Mouse (Mus musculus): ENCODE data around the gene Abcb11. TPM values are rescaled to one million over a fixed set of nuclear protein-coding genes. Genes with fewer than 3 reads are reported as not detected.
"Not testable (repeated sequence)": the region's sequence is repeated elsewhere in the genome, so short reads cannot be mapped to it uniquely, and the experiment has no call there.

Abcb11 gene
- 0.11 and 0.17 TPM in 2 replicates for polyA plus RNA-seq (2015; fragmentation: Nextera tagmentation; extraction: Ambion mirVana)

DNA sequence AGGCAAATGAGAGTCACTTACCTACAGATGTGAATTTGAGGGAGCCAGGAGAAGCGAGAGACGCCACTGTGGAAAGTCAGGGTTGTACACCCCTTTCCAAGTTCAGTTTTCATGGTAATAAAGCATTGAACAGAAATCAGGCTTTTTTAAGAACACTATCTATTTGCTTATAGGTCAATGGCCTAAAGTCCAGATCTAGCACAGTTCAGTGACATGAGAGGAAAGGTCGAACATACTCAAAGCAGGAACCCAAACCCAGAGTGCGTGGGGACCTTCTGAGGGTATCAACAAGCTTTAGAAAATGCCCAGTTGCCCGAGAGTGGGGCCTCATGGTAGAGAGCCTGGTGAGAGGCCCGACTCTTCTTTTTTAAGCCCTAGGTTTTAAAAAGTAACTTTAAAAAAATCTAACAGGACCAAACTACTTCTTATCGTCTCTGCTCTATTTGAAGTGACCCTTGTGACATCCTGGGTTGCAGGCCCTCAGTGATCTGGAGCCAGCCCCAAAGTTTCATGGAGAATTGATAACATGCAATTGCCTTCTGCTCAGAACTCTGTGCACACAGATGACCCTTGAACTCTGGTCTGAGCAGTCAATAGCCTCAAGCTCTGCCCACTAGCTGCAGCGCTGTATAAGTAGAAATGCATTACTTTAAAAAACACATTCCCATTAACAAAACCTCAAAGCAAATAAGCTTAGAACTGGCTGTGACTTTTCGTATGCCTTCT is at the start of gene Abcb11:
Gene Abcb11 (minus strand): TSS at position 121 of the 726 bp plus-strand sequence.
- H3K27me3 ChIP-seq (replicated peaks), result no peaks in the 10 kb centered on the region
- no peak within 1 kb of the TSS for H3K4me3 ChIP-seq (replicated peaks)
- no peaks in the 10 kb centered on the region for H3K4me1 ChIP-seq
- WGBS, result 92% methylated on average over 9 of the region's 9 CpGs
- no peak within 1 kb of the TSS for H3K4me2 ChIP-seq
- H3K27ac ChIP-seq (replicated peaks), result no peak within 1 kb of the TSS
- H3K9me3 ChIP-seq (replicated peaks), result no peaks in the 10 kb centered on the region
- no peak for ATAC-seq (ENCODE audit: low FRiP score)
- no peak within 1 kb of the TSS for H3K9ac ChIP-seq (replicated peaks)
- H3K36me3 ChIP-seq, result no peaks in the 10 kb centered on the region

DNA sequence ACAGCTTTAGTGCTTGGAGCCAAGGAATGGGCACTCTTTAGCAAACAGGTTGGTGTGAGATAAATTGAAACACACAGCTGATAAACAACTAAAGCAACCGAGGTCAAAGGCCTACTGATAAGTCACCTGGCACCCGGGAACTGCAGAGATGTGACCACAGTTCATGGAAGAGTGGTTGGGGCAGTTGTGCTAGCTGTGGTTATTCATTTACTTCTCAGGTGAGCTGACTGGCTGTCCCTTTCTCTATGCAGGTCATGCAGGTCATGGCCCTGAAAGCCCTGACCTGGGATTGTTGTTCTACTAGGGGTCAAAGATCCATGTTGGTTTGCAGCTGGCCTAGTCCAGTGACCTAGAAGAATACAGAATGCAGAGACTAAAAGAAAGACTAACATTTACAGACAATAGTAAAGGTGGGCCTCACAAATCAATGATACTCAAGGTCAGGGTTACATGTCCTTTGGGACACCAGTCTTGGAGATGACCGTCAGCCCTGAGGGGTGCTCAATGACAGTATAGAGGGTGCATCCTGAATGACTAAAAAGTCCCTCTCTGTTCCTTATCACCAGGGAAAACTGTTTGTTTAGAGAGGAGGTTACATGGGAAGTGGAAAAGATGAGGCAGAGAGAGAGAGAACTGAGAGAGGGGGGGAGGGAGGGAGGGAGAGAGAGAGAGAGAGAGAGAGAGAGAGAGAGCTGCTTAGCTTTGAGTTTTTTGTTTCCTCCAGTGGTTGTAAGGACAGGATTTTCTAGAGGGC is 43.9 kb upstream of the Abcb11 start:
- no peaks in the 10 kb centered on the region for H3K9me3 ChIP-seq (replicated peaks)
- no peaks in the 10 kb centered on the region for H3K27me3 ChIP-seq (replicated peaks)
- ATAC-seq (ENCODE audit: low FRiP score), result no peak
- 93% methylated on average over 3 of the region's 3 CpGs for WGBS
- no peak overlapping the region for H3K4me2 ChIP-seq
- no peak overlapping the region for H3K9ac ChIP-seq (replicated peaks)
- no peak overlapping the region for H3K27ac ChIP-seq (replicated peaks)
- H3K4me3 ChIP-seq (replicated peaks), result no peak overlapping the region
- no peaks in the 10 kb centered on the region for H3K36me3 ChIP-seq
- H3K4me1 ChIP-seq, result no peaks in the 10 kb centered on the region

DNA sequence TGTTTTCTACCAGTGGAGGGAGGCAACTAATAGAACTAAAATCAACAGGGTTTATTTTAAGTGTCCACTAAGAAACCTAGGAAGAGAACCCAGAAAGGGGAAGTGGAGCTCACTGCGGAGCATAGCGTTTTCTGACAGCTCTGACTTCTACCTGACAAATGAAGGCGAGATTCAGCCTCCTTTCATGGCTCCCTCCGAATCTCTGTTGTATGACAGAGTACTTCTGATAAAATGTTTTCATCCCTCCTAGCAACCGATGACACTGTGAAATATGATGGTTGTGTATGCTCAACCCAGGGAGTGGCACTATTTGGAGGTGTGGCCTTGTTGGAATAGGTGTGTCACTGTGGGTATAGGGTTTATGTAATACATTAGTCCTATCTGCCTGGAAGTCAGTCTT is 40.4 kb upstream of the Abcb11 start:
- Histone ChIP-seq H3K4me3 (replicated peaks) (no peak overlapping the region), H3K27ac (replicated peaks) (no peak overlapping the region), H3K36me3 (no peaks in the 10 kb centered on the region), H3K9ac (replicated peaks) (no peak overlapping the region), H3K9me3 (replicated peaks) (no peaks in the 10 kb centered on the region), H3K4me2 (no peak overlapping the region), H3K4me1 (no peaks in the 10 kb centered on the region), H3K27me3 (replicated peaks) (no peaks in the 10 kb centered on the region)
- ATAC-seq (ENCODE audit: low FRiP score), result no peak
- WGBS, result 86% methylated on average over 5 of the region's 5 CpGs

DNA sequence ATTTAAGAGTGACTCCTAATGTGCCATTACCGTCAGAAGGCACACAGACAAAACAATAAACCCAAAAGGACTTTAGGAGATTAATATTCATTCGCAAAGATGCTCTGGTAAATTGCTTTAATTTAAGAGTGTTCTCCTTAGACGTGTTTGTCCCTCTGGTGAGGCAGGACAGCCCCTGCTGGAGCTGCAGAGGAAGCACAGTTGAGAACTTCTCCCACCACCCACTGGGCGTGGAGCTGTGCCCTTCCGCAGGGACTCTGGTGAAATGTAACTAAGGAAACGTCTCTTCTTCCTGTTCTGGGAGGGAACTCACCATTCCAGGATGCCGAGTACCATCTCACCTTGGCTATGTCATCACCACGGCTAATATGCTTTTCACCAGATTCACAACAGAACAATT is 39.3 kb upstream of the Abcb11 start:
- no peak for ATAC-seq (ENCODE audit: low FRiP score)
- Histone ChIP-seq H3K9me3 (replicated peaks) (no peaks in the 10 kb centered on the region), H3K4me2 (no peak overlapping the region), H3K9ac (replicated peaks) (no peak overlapping the region), H3K4me3 (replicated peaks) (no peak overlapping the region), H3K27ac (replicated peaks) (no peak overlapping the region), H3K4me1 (no peaks in the 10 kb centered on the region), H3K36me3 (no peaks in the 10 kb centered on the region), H3K27me3 (replicated peaks) (no peaks in the 10 kb centered on the region)
- WGBS, result 42% methylated on average over 8 of the region's 8 CpGs

DNA sequence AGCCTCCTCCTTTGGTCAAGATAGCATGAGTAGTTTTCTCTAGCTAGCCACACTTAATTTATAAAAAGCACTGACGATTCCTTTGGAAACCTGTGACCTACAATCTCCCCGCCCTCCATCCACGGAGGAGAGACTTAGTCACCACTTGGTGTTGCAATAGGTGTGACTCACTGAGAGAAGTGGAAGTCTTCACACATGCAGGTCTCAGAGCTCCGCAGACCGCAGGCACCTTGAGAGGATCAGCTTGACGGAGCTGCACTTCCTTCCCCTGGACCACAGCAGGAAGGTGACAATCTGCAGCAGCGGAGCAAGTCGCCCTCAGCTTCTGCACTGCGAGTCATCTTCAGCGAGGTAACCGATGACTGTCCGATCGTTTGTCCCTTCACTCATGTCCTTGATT is 37.9 kb upstream of the Abcb11 start, which contains the start of gene Dhrs9:
Gene Dhrs9 (plus strand): TSS at position 165 of the 400 bp plus-strand sequence.
- Histone ChIP-seq H3K27me3 (replicated peaks) (no peaks in the 10 kb centered on the region), H3K36me3 (no peaks in the 10 kb centered on the region), H3K27ac (replicated peaks) (no peak within 1 kb of the TSS), H3K4me1 (no peaks in the 10 kb centered on the region), H3K9me3 (replicated peaks) (no peaks in the 10 kb centered on the region), H3K9ac (replicated peaks) (no peak within 1 kb of the TSS), H3K4me2 (no peak within 1 kb of the TSS), H3K4me3 (replicated peaks) (no peak within 1 kb of the TSS)
- no peak for ATAC-seq (ENCODE audit: low FRiP score)
- 87% methylated on average over 13 of the region's 13 CpGs for WGBS

DNA sequence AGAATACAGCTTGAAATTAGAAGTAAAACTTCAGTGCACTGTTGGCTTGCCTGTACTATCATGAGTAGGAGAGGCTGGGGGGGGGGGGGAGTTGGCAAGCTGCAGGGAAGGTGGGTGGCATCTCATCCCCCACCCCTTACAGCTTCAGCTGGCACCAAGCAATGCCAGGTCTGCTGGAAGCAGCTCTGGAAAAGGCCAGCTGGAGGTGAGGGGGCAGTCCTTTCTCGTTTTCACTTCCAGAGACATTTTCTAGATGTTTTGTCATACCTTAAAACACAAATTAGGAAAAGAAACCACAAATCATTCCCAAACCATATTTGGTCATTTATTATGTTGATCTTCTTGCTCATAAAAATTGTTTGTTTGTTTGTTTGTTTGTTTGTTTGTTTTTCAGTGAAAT is 37.4 kb upstream of the Abcb11 start:
- Histone ChIP-seq H3K9me3 (replicated peaks) (no peaks in the 10 kb centered on the region), H3K4me2 (no peak overlapping the region), H3K4me1 (no peaks in the 10 kb centered on the region), H3K27me3 (replicated peaks) (no peaks in the 10 kb centered on the region), H3K27ac (replicated peaks) (no peak overlapping the region), H3K36me3 (no peaks in the 10 kb centered on the region), H3K4me3 (replicated peaks) (no peak overlapping the region), H3K9ac (replicated peaks) (no peak overlapping the region)
- no peak for ATAC-seq (ENCODE audit: low FRiP score)
- 77% methylated on average over 1 of the region's 1 CpGs for WGBS

DNA sequence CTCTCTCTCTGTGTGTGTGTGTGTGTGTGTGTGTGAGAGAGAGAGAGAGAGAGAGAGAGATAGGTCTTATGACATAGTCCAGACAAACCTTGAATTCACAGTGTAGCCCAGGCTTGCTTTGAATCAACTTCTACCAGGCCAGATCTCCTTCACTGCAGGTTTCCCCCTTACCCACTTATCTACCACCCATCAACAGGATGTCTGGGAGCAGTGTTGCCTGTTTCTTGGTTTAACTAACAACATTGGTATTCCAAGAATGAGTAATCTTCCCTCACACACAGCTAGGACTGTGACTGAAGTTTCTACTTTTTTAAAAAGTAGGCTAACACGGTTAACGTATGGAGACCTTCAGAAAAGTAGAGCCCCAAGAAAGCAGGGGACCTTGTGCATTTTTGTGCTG is 34.4 kb upstream of the Abcb11 start:
- H3K4me1 ChIP-seq, result no peaks in the 10 kb centered on the region
- H3K9me3 ChIP-seq (replicated peaks), result no peaks in the 10 kb centered on the region
- H3K4me3 ChIP-seq (replicated peaks), result no peak overlapping the region
- H3K36me3 ChIP-seq, result no peaks in the 10 kb centered on the region
- 97% methylated on average over 2 of the region's 2 CpGs for WGBS
- H3K27me3 ChIP-seq (replicated peaks), result no peaks in the 10 kb centered on the region
- ATAC-seq (ENCODE audit: low FRiP score), result no peak
- H3K27ac ChIP-seq (replicated peaks), result no peak overlapping the region
- H3K4me2 ChIP-seq, result no peak overlapping the region
- no peak overlapping the region for H3K9ac ChIP-seq (replicated peaks)

DNA sequence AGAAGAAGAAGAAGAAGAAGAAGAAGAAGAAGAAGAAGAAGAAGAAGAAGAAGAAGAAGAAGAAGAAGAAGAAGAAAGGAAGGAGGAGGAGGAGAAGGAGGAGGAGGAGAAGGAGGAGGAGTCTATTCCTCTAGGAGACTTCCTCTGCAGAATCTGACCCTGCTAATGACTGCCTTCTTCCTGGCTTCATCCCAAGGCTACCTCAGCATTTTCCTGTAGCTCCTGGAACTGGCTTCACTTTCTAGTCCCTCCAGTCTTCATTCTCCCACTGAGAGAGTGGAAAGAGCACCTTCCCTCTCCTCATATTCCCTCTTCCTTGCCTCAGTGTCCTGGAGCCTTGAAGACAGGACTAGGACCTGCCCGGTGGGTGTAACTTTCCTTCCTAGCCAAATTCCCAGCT is 22.9 kb upstream of the Abcb11 start:
- Histone ChIP-seq H3K27me3 (replicated peaks) (no peaks in the 10 kb centered on the region), H3K4me2 (no peak overlapping the region), H3K9ac (replicated peaks) (no peak overlapping the region), H3K36me3 (no peaks in the 10 kb centered on the region), H3K9me3 (replicated peaks) (no peaks in the 10 kb centered on the region), H3K4me1 (no peaks in the 10 kb centered on the region), H3K4me3 (replicated peaks) (no peak overlapping the region), H3K27ac (replicated peaks) (no peak overlapping the region)
- WGBS, result 100% methylated on average over 1 of the region's 1 CpGs
- ATAC-seq (ENCODE audit: low FRiP score), result no peak

DNA sequence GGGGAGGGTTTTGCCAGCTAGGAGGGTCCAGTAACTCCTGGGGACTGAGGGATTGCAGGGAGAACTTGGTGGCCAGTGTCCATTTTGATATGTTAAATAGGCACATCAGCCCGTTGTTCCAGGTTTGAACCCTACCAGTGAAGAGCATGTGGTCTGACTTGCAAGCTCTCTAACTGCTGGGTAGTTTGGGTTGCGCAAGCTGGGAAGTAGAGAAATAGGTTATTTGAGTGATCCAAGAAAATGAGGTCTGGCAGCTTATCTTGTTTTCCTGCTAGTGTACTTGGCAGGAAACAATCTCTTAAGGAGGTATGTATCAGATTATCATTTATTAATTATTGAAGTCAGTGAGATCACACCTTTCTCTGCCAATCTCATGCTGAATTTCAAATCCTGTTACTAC is 22.4 kb upstream of the Abcb11 start:
- no peaks in the 10 kb centered on the region for H3K36me3 ChIP-seq
- no peak for ATAC-seq (ENCODE audit: low FRiP score)
- H3K27me3 ChIP-seq (replicated peaks), result no peaks in the 10 kb centered on the region
- no peak overlapping the region for H3K27ac ChIP-seq (replicated peaks)
- no peaks in the 10 kb centered on the region for H3K9me3 ChIP-seq (replicated peaks)
- H3K4me3 ChIP-seq (replicated peaks), result no peak overlapping the region
- H3K4me2 ChIP-seq, result no peak overlapping the region
- 90% methylated on average over 2 of the region's 2 CpGs for WGBS
- no peak overlapping the region for H3K9ac ChIP-seq (replicated peaks)
- no peaks in the 10 kb centered on the region for H3K4me1 ChIP-seq

DNA sequence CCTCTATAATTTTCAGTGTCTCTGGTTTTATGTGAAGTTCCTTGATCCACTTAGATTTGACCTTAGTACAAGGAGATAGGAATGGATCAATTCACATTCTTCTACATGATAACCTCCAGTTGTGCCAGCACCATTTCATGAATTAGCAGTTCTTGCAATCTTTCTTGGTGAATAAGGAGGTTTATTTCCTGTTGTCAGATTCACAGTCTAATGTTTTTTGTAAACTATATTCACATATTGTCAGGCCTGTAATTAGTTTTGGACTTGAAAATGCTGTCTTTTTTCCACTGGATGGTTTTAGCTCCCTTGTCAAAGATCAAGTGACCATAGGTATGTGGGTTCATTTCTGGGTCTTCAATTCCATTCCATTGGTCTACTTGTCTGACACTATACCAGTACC is 13.0 kb upstream of the Abcb11 start:
- not testable (repeated sequence) for H3K27ac ChIP-seq (replicated peaks); H3K27me3 ChIP-seq (replicated peaks); H3K9ac ChIP-seq (replicated peaks); H3K9me3 ChIP-seq (replicated peaks); H3K4me3 ChIP-seq (replicated peaks); H3K4me2 ChIP-seq; H3K4me1 ChIP-seq; H3K36me3 ChIP-seq
- ATAC-seq (ENCODE audit: low FRiP score), result peak; percentile 100

DNA sequence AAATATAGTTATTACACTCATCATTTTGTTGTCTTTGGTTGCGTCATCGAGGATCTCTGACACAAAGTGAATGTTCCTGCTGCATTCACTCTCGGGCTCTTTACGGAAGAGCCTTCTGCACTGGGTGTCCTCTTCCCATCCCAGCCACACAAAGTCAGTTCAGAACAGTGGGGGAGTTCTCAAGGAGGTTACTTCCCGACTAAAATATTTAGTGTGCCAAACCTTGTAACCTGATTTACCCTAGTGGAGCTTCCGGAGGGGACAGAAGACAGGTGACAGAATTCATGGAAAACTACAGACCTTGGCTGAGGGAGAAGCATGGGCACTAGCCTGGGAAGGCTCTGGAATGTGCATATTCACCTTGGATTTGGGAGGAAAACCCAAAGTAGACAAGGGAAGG is 910 bp downstream of the Abcb11 start:
- no peak overlapping the region for H3K4me3 ChIP-seq (replicated peaks)
- 94% methylated on average over 6 of the region's 6 CpGs for WGBS
- H3K4me2 ChIP-seq, result no peak overlapping the region
- ATAC-seq (ENCODE audit: low FRiP score), result no peak
- H3K36me3 ChIP-seq, result no peaks in the 10 kb centered on the region
- H3K27me3 ChIP-seq (replicated peaks), result no peaks in the 10 kb centered on the region
- H3K9me3 ChIP-seq (replicated peaks), result no peaks in the 10 kb centered on the region
- H3K4me1 ChIP-seq, result no peaks in the 10 kb centered on the region
- no peak overlapping the region for H3K9ac ChIP-seq (replicated peaks)
- no peak overlapping the region for H3K27ac ChIP-seq (replicated peaks)

DNA sequence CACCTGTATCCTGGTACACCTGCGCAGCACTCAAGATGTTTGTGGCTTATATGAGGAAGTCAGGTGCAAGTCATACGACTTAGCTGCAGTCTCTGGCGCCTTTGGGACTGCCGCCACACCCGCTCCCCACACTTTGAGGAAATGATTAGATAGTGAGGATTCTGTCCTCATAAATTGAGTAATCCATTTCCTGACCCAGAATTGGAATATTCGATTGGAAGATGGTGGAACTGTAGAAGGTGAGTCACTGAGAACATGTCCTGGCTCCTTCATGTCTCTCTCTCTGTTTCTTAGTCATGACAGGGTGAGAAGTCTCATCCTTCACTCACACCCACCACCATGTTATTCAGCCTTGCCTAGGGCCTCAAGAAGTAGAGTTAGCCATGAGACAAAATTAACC is 10.9 kb downstream of the Abcb11 start:
- not testable (repeated sequence) for H3K9ac ChIP-seq (replicated peaks); H3K4me1 ChIP-seq; H3K9me3 ChIP-seq (replicated peaks); H3K36me3 ChIP-seq; H3K4me3 ChIP-seq (replicated peaks); H3K4me2 ChIP-seq; H3K27me3 ChIP-seq (replicated peaks); ATAC-seq (ENCODE audit: low FRiP score); H3K27ac ChIP-seq (replicated peaks)
- WGBS, result 89% methylated on average over 6 of the region's 6 CpGs
